Mouse (Mus musculus) forebrain, embryonic 13.5 days (tissue): ENCODE measurements around the gene Hectd4. TPM values are rescaled to one million over a fixed set of nuclear protein-coding genes. Genes with fewer than 3 reads are reported as not detected.

Experiments used
- ATAC-seq: fragments of 200-750 bp; cut with Nextera tagmentation; 2 replicates; pipeline ENCODE4 v1.8.0; 2017
- H3K27ac ChIP-seq: fragments of 300-500 bp; sonication (generic); 2 replicates; pipeline ENCODE4 v1.5.1; 2015; ENCODE audit warnings: inconsistent platforms, mild to moderate bottlenecking, moderate library complexity
- H3K27me3 ChIP-seq: fragments of 300-500 bp; sonication (generic); 2 replicates; pipeline ENCODE4 v1.6.1; 2015; ENCODE audit warnings: mild to moderate bottlenecking, inconsistent platforms
- H3K36me3 ChIP-seq: fragments of 300-500 bp; sonication (generic); 2 replicates; pipeline ENCODE4 v1.6.1; 2015; ENCODE audit warnings: mild to moderate bottlenecking, inconsistent platforms; ENCODE audit not compliant: poor library complexity, severe bottlenecking
- H3K4me1 ChIP-seq: fragments of 300-500 bp; sonication (generic); 2 replicates; pipeline ENCODE4 v1.6.1; 2015; ENCODE audit warnings: inconsistent platforms
- H3K4me2 ChIP-seq: fragments of 300-500 bp; sonication (generic); 2 replicates; pipeline ENCODE4 v1.6.1; 2015; ENCODE audit warnings: inconsistent platforms, mild to moderate bottlenecking, moderate library complexity
- H3K4me3 ChIP-seq: fragments of 300-500 bp; sonication (generic); 2 replicates; pipeline ENCODE4 v1.5.1; 2015; ENCODE audit warnings: mild to moderate bottlenecking, inconsistent platforms
- H3K9ac ChIP-seq: fragments of 300-500 bp; sonication (generic); 2 replicates; pipeline ENCODE4 v1.6.1; 2015; ENCODE audit warnings: mild to moderate bottlenecking, inconsistent platforms
- H3K9me3 ChIP-seq: fragments of 300-500 bp; sonication (generic); replicated peaks from 2 replicates; pipeline ENCODE4 v1.6.1; 2016; ENCODE audit warnings: inconsistent platforms
- WGBS: fragments of 180-500 bp; shearing (Covaris S2); methylation state at CpG from one replicate; pipeline ENCODE4 v1.1.7; 2015; 5-methylcytosine and 5-hydroxymethylcytosine counted together
- polyA plus RNA-seq: library from polyadenylated mRNA; unstranded; fragments of >200 nt; fragmentation: Nextera tagmentation; extraction: Ambion mirVana; gene quantifications from 2 replicates; pipeline ENCODE4 v1.2.1, GENCODE M21; 2015

Gene Hectd4
- polyA plus RNA-seq, 1 experiment from 2014 or later, result 12.6 TPM

- Histone ChIP-seq H3K9me3 (no peaks in the 10 kb centered on the region), H3K27ac (no peak overlapping the region), H3K36me3 (no peaks in the 10 kb centered on the region), H3K4me3 (no peak overlapping the region), H3K4me2 (no peak overlapping the region), H3K27me3 (no peaks in the 10 kb centered on the region), H3K4me1 (0 out of 2 replicates have a peak, but pooled peaks cover 6% of the 10 kb centered on the region), H3K9ac (no peak overlapping the region)
- WGBS, result 82% methylated on average over 3 of the region's 3 CpGs
- no peak for ATAC-seq
These were observed 173.4 kb downstream of the Hectd4 start for GRCm38 (mm10) chr5:121393402-121393801.

- no peak for ATAC-seq
- no peak overlapping the region for H3K4me3 ChIP-seq
- WGBS, result 85% methylated on average over 5 of the region's 5 CpGs
- H3K27ac ChIP-seq, result no peak overlapping the region
- H3K9ac ChIP-seq, result no peak overlapping the region
- no peak overlapping the region for H3K4me2 ChIP-seq
- no peaks in the 10 kb centered on the region for H3K36me3 ChIP-seq
- peaks cover 20% of the 10 kb centered on the region for H3K4me1 ChIP-seq
- H3K9me3 ChIP-seq, result no peaks in the 10 kb centered on the region
- no peaks in the 10 kb centered on the region for H3K27me3 ChIP-seq
These were observed 175.6 kb downstream of the Hectd4 start for GRCm38 (mm10) chr5:121395621-121396020.

GRCm38 (mm10) chr5:121397187-121398145 lies 177.4 kb downstream of the Hectd4 start, which contains the start of gene Naa25:
TSS of gene Naa25 (plus strand) at chr5:121397936.
- Histone ChIP-seq H3K9ac (peak within 1 kb of the TSS; percentile 86), H3K27me3 (no peaks in the 10 kb centered on the region), H3K36me3 (peaks cover 12% of the 10 kb centered on the region; the same call in 1 of the 2 replicates), H3K4me2 (peak within 1 kb of the TSS; percentile 96), H3K27ac (peak within 1 kb of the TSS; percentile 76), H3K4me3 (peak within 1 kb of the TSS; percentile 94), H3K4me1 (peaks cover 20% of the 10 kb centered on the region), H3K9me3 (no peaks in the 10 kb centered on the region)
- ATAC-seq, result peak; percentile 96
- WGBS, result 9% methylated on average over 53 of the region's 53 CpGs

GRCm38 (mm10) chr5:121398146-121398964 lies 178.3 kb downstream of the Hectd4 start:
- peak overlapping the region; percentile 96 for H3K4me2 ChIP-seq
- no peaks in the 10 kb centered on the region for H3K9me3 ChIP-seq
- peak overlapping the region; percentile 86 for H3K9ac ChIP-seq
- no peaks in the 10 kb centered on the region for H3K27me3 ChIP-seq
- under 1% methylated on average over 67 of the region's 67 CpGs for WGBS
- peak overlapping the region; percentile 54 for H3K27ac ChIP-seq
- ATAC-seq, result peak; percentile 85
- peak overlapping the region; percentile 94 for H3K4me3 ChIP-seq
- H3K4me1 ChIP-seq, result peaks cover 20% of the 10 kb centered on the region
- H3K36me3 ChIP-seq, result peaks cover 16% of the 10 kb centered on the region; the same call in 1 of the 2 replicates

DNA sequence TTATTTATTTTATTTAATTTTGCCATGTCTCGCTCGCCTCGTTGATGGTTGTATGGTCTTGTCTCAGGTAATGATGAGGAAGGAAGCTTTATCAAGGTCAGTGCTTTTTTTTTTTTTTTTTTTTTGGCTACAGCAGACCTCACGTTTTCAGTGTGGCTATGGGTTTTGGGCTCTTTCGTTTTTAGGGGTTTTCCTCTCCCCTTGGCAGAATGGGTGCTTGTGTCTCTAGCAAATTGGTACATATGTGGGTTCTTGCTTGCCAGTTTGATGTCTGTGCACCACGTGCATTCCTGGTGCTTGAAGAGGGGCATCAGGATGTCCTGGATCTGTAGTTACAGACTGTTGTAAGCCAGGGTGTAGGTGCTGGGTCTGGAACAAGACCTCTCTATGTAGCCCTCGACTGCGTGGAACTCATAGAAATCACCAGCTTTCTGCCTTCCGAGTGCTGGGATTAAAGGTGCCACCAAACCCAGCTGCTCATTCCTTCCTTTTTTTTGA lies 179.0 kb downstream of the Hectd4 start:
- no peaks in the 10 kb centered on the region for H3K9me3 ChIP-seq
- no peak for ATAC-seq
- no peak overlapping the region for H3K27ac ChIP-seq
- peak overlapping the region; percentile 94 for H3K4me3 ChIP-seq
- H3K9ac ChIP-seq, result peak overlapping the region; percentile 86
- H3K4me1 ChIP-seq, result peaks cover 20% of the 10 kb centered on the region
- WGBS, result 59% methylated on average over 9 of the region's 9 CpGs
- no peaks in the 10 kb centered on the region for H3K27me3 ChIP-seq
- peak overlapping the region; percentile 96 for H3K4me2 ChIP-seq
- peaks cover 16% of the 10 kb centered on the region; the same call in 1 of the 2 replicates for H3K36me3 ChIP-seq

DNA sequence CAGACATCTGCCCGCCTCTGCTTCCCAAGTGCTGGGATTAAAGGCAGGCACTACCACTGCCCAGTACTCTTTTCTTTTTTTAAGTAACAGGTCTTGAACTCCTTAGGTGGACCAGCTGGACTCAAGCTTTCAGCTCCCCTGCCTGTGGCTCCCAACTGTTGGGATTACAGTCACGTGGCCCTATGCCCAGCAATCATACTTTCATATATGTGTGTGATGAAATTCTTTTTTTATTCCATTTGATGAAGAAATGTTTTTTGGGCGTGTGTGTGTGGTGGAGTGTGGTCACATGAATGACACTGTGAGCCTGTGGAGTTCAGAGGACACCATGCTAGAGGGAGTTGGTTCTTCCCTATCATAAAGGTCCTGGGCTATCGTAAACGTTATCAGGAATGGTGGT lies 179.5 kb downstream of the Hectd4 start:
- 92% methylated on average over 5 of the region's 5 CpGs for WGBS
- H3K4me3 ChIP-seq, result peak overlapping the region; percentile 94; the same call in 1 of the 2 replicates
- H3K9me3 ChIP-seq, result no peaks in the 10 kb centered on the region
- H3K4me2 ChIP-seq, result peak overlapping the region; percentile 96
- peak overlapping the region; percentile 86; the same call in 1 of the 2 replicates for H3K9ac ChIP-seq
- H3K36me3 ChIP-seq, result peaks cover 16% of the 10 kb centered on the region; the same call in 1 of the 2 replicates
- no peak for ATAC-seq
- H3K4me1 ChIP-seq, result peaks cover 20% of the 10 kb centered on the region
- H3K27me3 ChIP-seq, result no peaks in the 10 kb centered on the region
- no peak overlapping the region for H3K27ac ChIP-seq

DNA sequence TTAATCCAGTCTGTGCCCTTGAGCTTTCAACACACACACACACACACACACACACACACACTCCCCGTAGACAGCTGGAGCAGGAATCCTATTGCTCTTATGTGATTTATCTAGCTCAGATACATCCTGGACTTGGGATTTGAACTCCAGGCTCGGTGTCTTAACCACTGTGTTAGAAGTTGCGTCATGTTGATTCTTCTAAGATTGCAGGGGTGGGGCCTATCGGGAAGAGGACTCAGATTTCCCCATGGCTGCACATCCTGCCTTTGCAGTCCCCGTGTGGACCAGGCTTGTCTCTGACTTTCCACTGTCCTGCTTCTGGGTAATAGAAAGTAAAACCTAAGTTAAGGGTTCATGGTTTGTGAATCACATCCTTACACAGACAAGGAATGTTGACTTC lies 180.0 kb downstream of the Hectd4 start:
- no peak for ATAC-seq
- no peak overlapping the region for H3K4me2 ChIP-seq
- no peaks in the 10 kb centered on the region for H3K27me3 ChIP-seq
- H3K4me3 ChIP-seq, result no peak overlapping the region
- WGBS, result 88% methylated on average over 5 of the region's 5 CpGs
- peaks cover 16% of the 10 kb centered on the region; the same call in 1 of the 2 replicates for H3K36me3 ChIP-seq
- H3K9me3 ChIP-seq, result no peaks in the 10 kb centered on the region
- no peak overlapping the region for H3K9ac ChIP-seq
- no peak overlapping the region for H3K27ac ChIP-seq
- peaks cover 20% of the 10 kb centered on the region for H3K4me1 ChIP-seq

GRCm38 (mm10) chr5:121400849-121401248 lies 180.8 kb downstream of the Hectd4 start:
- no peaks in the 10 kb centered on the region for H3K9me3 ChIP-seq
- no peak overlapping the region for H3K4me3 ChIP-seq
- no peak for ATAC-seq
- no peak overlapping the region for H3K27ac ChIP-seq
- H3K36me3 ChIP-seq, result peaks cover 16% of the 10 kb centered on the region; the same call in 1 of the 2 replicates
- H3K4me1 ChIP-seq, result peaks cover 20% of the 10 kb centered on the region
- 93% methylated on average over 5 of the region's 5 CpGs for WGBS
- H3K4me2 ChIP-seq, result no peak overlapping the region
- H3K27me3 ChIP-seq, result no peaks in the 10 kb centered on the region
- no peak overlapping the region for H3K9ac ChIP-seq

GRCm38 (mm10) chr5:121407856-121408255 lies 187.8 kb downstream of the Hectd4 start:
- 93% methylated on average over 8 of the region's 8 CpGs for WGBS
- no peaks in the 10 kb centered on the region for H3K9me3 ChIP-seq
- peaks cover 62% of the 10 kb centered on the region for H3K36me3 ChIP-seq
- H3K9ac ChIP-seq, result no peak overlapping the region
- H3K27me3 ChIP-seq, result no peaks in the 10 kb centered on the region
- no peaks in the 10 kb centered on the region for H3K4me1 ChIP-seq
- no peak overlapping the region for H3K4me3 ChIP-seq
- no peak for ATAC-seq
- H3K27ac ChIP-seq, result no peak overlapping the region
- H3K4me2 ChIP-seq, result no peak overlapping the region

- Histone ChIP-seq H3K9me3 (no peaks in the 10 kb centered on the region), H3K27ac (no peak overlapping the region), H3K4me3 (no peak overlapping the region), H3K4me1 (no peaks in the 10 kb centered on the region), H3K36me3 (peaks cover 91% of the 10 kb centered on the region), H3K9ac (no peak overlapping the region), H3K4me2 (no peak overlapping the region), H3K27me3 (no peaks in the 10 kb centered on the region)
- WGBS, result 94% methylated on average over 4 of the region's 4 CpGs
- ATAC-seq, result no peak
These were observed 191.0 kb downstream of the Hectd4 start for GRCm38 (mm10) chr5:121410975-121411374.
